Mouse (Mus musculus) Patski (cell line): ENCODE data around the gene Hist1h2bf. TPM values are rescaled to one million over a fixed set of nuclear protein-coding genes. Genes with fewer than 3 reads are reported as not detected.
"Not testable (repeated sequence)": the region's sequence is repeated elsewhere in the genome, so short reads cannot be mapped to it uniquely, and the experiment has no call there.

Experiments used
- ATAC-seq: fragments of 100-300 bp; one replicate; pipeline ENCODE4 v1.8.0; 2021
- CTCF ChIA-PET: fragments of 350-600 bp; sonication (Branson Sonifier 250); formaldehyde crosslinking; loops from one replicate; lab custom pipeline; 2022; ENCODE audit warnings: inconsistent platforms; lab: Charles Lee
- POLR2A ChIA-PET: fragments of 350-600 bp; sonication (Branson Sonifier 250); formaldehyde crosslinking; loops from one replicate; lab custom pipeline; 2022; ENCODE audit warnings: antibody characterized with exemption, inconsistent platforms; lab: Charles Lee
- DNase-seq: peaks from one replicate; pipeline ENCODE4 v3.0.0-alpha.2; 2011; ENCODE audit warnings: low read depth, low spot score
- H3K27me3 ChIP-seq: fragments of 371-371 bp; one replicate; pipeline ENCODE4 v1.5.1; 2021
- CTCF ChIP-seq: fragments of 100-300 bp; IDR thresholded peaks from one replicate; pipeline ENCODE4 v1.5.1; 2021
- in situ Hi-C: fragments of 300-500 bp; cut with MboI; formaldehyde crosslinking; loops from 3 replicates; pipeline ENCODE4 v1.11.1; 2018; ENCODE audit warnings: low pct_unique_long_range_greater_than_20kb, mixed read lengths
- polyA plus RNA-seq: library from polyadenylated mRNA; unstranded; gene quantifications from one replicate; pipeline ENCODE4 v1.2.3, GENCODE M21; 2021

Hist1h2bf gene
- polyA plus RNA-seq, 1 experiment from 2014 or later, result 2.0 TPM

DNA sequence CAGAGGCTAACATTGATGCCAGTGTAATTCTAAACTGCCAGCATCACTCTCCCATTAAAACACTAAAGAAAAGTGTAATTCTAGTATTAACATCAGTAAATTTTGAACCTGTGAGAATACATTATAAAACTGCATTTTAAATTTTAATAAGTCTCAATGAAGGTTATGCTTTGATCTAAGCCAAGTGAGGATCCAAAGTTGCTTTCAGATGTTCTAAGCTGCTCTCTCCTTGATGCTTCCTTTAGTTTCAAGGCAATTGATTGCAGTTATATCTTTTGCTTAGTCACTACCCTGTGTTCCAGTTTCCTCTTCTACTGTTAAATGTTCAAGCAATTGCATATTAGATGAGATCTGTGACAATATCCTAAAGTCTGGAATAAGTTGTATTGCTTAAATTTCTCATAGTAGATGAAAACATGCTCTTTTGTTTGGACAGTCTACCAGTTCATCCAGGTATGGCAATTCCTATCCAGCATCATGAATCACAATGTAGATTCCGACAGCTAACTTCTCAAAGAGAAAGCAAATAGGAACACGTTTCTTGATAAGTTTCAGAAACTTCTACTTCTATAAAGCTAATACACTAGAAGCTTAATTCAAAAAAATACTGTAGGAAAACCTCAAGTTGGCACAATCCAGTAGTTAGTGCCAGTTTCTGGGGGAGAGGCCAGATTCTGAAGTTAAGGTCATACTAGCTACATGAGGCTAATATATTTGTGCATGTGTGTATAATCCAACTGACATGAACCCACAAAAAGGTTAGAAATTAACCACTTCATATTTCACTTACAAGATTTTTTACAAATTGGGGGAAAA lies 1.6 kb downstream of the Hist1h2bf start:
- TF ChIP-seq CTCF, result no peak
- ATAC-seq (no peak), DNase-seq (no peak)
- no peaks in the 10 kb centered on the region for H3K27me3 ChIP-seq
- ChIA-PET POLR2A (interaction anchor here (1.1 kb wide), 1 partner anchor 18 kb away, joined by 3 read pairs; no protein-coding TSS in a partner anchor), CTCF (no interaction called here)
- in situ Hi-C loops, result no loop called here

DNA sequence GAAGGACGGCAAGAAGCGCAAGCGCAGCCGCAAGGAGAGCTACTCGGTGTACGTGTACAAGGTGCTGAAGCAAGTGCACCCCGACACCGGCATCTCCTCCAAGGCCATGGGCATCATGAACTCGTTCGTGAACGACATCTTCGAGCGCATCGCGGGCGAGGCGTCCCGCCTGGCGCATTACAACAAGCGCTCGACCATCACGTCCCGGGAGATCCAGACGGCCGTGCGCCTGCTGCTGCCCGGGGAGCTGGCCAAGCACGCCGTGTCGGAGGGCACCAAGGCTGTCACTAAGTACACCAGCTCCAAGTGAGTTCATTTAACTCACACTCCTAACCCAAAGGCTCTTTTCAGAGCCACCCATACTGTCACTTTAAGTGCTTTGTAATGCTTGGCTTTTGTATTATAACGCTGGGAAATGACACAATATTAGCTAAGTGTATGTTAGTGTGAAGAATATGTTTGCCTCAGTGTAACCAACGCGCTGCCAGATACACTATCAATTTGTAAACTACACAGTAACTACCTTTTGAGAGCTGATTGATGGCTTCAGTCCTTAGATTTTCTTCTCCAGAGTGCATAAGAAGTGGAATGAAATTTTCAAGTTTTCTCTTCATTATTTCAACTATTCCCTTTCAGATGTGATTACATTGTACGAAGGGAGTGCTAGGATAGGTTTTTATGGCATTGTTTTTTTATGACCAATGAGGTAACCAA lies 2.3 kb downstream of the Hist1h2bf start:
- CTCF ChIA-PET, DNase-seq, ATAC-seq, H3K27me3 ChIP-seq, in situ Hi-C loops: not testable (repeated sequence)
- POLR2A ChIA-PET, result interaction anchor here (1.1 to 1.9 kb wide), 2 partner anchors 10 to 17 kb away, joined by 3 to 5 read pairs; partner anchors contain the start of gene Hist1h4d

DNA sequence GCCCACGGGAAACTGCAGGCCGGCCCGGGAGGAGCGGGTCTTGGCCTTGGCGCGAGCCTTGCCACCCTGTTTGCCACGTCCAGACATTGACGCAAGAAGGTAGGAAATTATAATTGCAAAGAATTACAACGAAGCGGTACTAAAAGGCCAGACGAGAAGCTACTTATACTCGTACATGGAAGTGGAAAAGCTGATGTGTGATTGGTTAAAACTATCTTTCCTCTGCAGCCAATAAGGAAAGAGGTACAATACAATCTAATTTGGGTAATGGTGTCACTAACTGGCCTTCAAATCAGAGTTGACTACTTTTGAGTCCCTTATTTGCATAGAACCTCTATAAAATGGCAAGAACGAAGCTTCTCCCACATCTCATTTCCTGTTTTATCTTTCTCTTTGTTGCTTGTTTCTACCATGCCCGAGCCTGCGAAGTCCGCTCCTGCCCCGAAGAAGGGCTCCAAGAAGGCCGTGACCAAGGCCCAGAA lies 2.9 kb downstream of the Hist1h2bf start, which contains the start of the genes Hist1h2ae and Hist1h2bg:
TSS of gene Hist1h2ae (minus strand) at position 199 of the 482 bp plus-strand sequence.
TSS of gene Hist1h2bg (plus strand) at position 375 of the 482 bp plus-strand sequence.
- ChIA-PET POLR2A (interaction anchor here (1.1 to 1.9 kb wide), 3 partner anchors 11 to 127 kb away, joined by 3 to 5 read pairs (median 5); partner anchors contain the start of genes Hist1h4c and Hist1h4d), CTCF (no interaction called here)
- no peaks in the 10 kb centered on the region for H3K27me3 ChIP-seq
- ATAC-seq, result peak; percentile 82
- in situ Hi-C loops, result no loop called here
- peak; percentile 89 for DNase-seq
- TF ChIP-seq CTCF, result no peak

DNA sequence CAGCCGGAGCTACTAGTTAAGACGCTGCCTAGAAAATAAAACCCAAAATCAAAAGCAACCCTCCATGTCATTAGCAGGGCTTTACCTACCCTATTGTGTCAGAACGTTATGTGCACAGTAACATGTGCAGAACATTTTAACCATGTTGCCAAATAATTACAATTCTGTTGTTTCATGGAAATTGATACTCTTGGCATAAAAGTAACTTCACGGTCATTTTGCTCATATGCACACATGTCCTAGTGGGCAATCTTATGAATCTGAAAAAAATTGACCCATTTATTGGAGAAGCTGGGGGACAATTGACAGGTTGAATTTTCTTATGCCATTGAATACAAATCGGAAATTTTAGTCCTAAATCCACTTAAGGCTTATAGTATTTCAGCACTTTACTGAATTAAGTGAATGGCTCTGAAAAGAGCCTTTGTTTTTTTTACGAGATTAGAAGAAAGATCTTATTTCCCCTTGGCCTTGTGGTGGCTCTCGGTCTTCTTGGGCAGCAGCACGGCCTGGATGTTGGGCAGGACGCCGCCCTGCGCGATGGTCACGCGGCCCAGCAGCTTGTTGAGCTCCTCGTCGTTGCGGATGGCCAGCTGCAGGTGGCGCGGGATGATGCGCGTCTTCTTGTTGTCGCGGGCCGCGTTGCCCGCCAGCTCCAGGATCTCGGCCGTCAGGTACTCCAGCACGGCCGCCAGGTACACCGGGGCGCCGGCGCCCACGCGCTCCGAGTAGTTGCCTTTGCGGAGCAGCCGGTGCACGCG lies 3.6 kb downstream of the Hist1h2bf start:
- ATAC-seq, H3K27me3 ChIP-seq, in situ Hi-C loops, DNase-seq, CTCF ChIA-PET: not testable (repeated sequence)
- POLR2A ChIA-PET, result interaction anchor here (0.9 to 1.9 kb wide), 4 partner anchors 10 to 127 kb away, joined by 3 to 5 read pairs (median 4); partner anchors contain the start of genes Hist1h4c and Hist1h4d

DNA sequence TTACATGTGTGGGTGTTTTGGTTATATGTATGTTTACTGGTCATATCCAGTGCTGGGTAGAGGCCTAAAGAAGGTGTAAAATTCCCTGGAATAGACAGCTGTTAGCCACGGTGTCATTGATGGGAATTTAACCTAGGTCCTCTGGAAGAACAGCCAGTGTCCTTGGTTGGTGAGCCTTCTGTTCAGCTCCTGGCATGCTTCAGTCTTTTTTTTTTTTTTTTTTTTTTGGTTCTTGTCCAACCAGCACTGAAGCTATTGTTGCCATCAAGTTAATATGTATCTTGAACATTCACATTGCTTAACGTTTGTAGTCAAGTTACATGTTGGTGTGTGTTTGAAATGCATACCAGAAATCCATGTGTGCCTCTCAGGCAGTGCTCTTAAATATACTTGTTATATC lies 9.5 kb downstream of the Hist1h2bf start:
- no peaks in the 10 kb centered on the region for H3K27me3 ChIP-seq
- TF ChIP-seq CTCF, result no peak
- DNase-seq (no peak), ATAC-seq (no peak)
- in situ Hi-C loops, result loop anchor here (10.0 kb wide), 1 partner anchor 130 kb away; the partner anchor contains the start of genes Hist1h1t and Hist1h4c
- POLR2A ChIA-PET, result interaction anchor here (0.5 to 1.0 kb wide), 2 partner anchors 9 to 23 kb away, joined by 3 to 4 read pairs; no protein-coding TSS in a partner anchor
- CTCF ChIA-PET, result no interaction called here

DNA sequence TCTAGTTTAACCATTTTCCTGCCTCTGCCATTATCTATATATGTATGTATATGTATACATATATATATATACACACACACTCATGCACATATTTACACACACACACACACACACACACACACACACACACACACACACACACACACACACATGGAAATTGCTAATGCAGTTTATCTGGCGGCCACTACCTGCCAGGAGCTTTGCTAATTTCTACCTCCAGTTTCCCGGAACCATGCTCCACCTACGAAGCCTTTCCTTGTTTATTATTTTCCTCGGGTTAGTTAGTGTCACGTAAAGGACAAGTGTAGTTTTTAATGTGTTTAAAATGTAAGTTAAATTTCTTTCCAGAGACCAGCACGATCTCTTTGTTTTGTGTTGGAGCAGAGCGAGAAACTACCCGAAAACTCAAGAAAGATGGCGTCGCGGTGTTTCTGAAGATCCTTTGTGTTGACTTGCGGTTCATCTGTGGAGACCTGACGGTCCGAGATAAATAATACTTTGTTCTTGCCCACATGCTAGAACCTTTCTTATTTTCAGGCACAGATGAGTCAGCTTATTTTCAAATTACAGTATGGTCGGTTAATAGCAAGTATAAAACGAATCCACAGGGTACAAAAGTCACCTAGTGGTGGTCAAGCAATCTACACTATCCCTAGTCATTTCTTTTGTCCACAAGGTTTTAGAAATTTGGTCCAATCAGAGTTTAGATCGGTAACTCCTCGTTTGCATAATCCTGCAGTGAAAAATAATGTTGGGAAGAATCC lies 11.1 kb downstream of the Hist1h2bf start:
- peak; percentile 56 for TF ChIP-seq CTCF
- in situ Hi-C loops, result loop anchor here (10.0 kb wide), 1 partner anchor 132 kb away; the partner anchor contains the start of genes Hist1h1t and Hist1h4c
- ChIA-PET POLR2A (interaction anchor here (0.6 to 1.3 kb wide), 3 partner anchors 12 to 177 kb away, joined by 3 read pairs; no protein-coding TSS in a partner anchor), CTCF (no interaction called here)
- DNase-seq (no peak), ATAC-seq (peak; percentile 54)
- H3K27me3 ChIP-seq, result no peaks in the 10 kb centered on the region

DNA sequence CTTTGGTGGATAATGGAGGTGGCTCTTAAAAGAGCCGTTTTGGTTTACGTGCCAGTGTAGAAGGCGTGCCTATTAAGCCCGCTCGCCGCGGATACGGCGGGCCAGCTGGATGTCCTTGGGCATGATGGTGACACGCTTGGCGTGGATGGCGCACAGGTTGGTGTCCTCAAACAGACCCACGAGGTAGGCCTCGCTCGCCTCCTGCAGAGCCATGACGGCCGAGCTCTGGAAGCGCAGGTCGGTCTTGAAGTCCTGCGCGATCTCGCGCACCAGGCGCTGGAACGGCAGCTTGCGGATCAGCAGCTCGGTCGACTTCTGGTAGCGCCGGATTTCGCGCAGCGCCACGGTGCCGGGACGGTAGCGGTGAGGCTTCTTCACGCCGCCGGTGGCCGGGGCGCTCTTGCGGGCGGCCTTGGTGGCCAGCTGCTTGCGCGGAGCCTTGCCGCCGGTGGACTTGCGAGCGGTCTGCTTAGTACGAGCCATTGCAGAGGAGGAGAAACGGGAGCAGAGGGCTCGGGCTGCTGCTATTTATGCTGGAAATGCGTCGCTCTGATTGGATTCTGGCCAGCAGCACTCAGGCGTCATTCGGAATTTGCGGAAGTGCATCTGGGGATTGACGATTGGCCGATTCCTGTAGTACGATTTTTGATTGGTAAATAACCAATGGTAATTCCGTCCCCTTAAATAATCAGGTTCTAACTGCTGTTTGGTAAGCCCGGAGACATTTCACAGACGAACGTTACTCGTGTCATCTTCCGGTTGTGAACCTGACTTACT lies 11.9 kb downstream of the Hist1h2bf start, which contains the start of gene Hist1h3e:
TSS of gene Hist1h3e (minus strand) at position 487 of the 777 bp plus-strand sequence.
- ATAC-seq (peak; percentile 83), DNase-seq (peak; percentile 97)
- CTCF ChIA-PET, H3K27me3 ChIP-seq: not testable (repeated sequence)
- in situ Hi-C loops, result loop anchor here (10.0 kb wide), 1 partner anchor 133 kb away; the partner anchor contains the start of genes Hist1h1t and Hist1h4c
- POLR2A ChIA-PET, result interaction anchor here (1.3 kb wide), 1 partner anchor 22 kb away, joined by 3 read pairs; no protein-coding TSS in a partner anchor

DNA sequence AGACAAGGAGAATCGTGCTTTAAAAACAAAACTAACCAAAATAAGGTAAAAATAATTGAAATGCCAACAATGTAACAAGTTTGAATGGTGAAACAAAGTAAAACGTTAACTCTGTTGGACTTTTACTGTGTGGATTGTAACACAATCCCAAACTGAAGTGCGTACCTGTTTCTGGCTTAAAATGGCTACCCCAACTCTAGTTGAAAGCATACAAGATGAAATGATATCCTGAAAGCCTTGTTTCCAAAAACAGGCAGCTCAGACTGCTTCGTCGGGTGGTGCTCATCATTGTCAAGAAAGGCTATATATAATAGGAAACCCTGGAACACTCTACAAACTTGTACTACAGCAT lies 12.5 kb downstream of the Hist1h2bf start:
- CTCF ChIA-PET, H3K27me3 ChIP-seq, ATAC-seq, DNase-seq: not testable (repeated sequence)
- in situ Hi-C loops, result loop anchor here (10.0 kb wide), 1 partner anchor 133 kb away; the partner anchor contains the start of genes Hist1h1t and Hist1h4c
- POLR2A ChIA-PET, result interaction anchor here (1.3 kb wide), 1 partner anchor 23 kb away, joined by 3 read pairs; no protein-coding TSS in a partner anchor

DNA sequence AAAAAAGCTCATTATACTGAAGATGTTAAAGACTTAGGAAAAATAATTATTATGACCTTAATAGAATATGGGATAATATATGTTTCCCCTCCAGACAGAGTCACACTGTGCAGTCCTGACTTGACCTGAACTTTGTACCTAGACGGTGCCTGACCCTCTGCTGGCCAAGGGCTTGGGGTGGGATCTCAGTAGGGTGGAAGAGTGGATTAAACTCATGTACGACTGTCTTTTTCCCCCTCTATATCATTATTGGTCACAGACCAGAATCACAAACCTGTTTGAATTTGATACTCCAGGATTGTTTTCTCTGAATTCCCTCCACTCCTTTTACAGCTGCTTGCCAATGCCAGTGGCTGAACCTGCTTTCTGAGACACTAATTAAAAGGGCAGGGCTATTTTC lies 13.3 kb downstream of the Hist1h2bf start:
- ATAC-seq, CTCF ChIA-PET, DNase-seq, H3K27me3 ChIP-seq: not testable (repeated sequence)
- POLR2A ChIA-PET, result interaction anchor here (0.9 kb wide), 1 partner anchor 10 kb away, joined by 3 read pairs; no protein-coding TSS in a partner anchor
- in situ Hi-C loops, result loop anchor here (10.0 kb wide), 1 partner anchor 134 kb away; the partner anchor contains the start of genes Hist1h1t and Hist1h4c
